Mouse (Mus musculus) liver, embryonic 13.5 days (tissue): ENCODE data around the gene Tac2. TPM values are rescaled to one million over a fixed set of nuclear protein-coding genes. Genes with fewer than 3 reads are reported as not detected.
A peak's percentile ranks its signal among the peaks of the same experiment; 100 is the strongest.

Experiments
- ATAC-seq: fragments of 200-750 bp; cut with Nextera tagmentation; 2 replicates; pipeline ENCODE4 v1.8.0; 2017; ENCODE audit warnings: low read depth, mild to moderate bottlenecking, moderate number of reproducible peaks, moderate library complexity
- DNase-seq: peaks from one replicate; pipeline ENCODE4 v3.0.0; 2022
- H3K27ac ChIP-seq: fragments of 300-500 bp; sonication (generic); 2 replicates; pipeline ENCODE4 v1.5.1; 2015; ENCODE audit warnings: moderate library complexity, mild to moderate bottlenecking, inconsistent platforms
- H3K27me3 ChIP-seq: fragments of 300-500 bp; sonication (generic); 2 replicates; pipeline ENCODE4 v1.6.1; 2015; ENCODE audit warnings: mild to moderate bottlenecking, inconsistent platforms
- H3K36me3 ChIP-seq: fragments of 300-500 bp; sonication (generic); 2 replicates; pipeline ENCODE4 v1.6.1; 2015; ENCODE audit warnings: mild to moderate bottlenecking, inconsistent platforms
- H3K4me1 ChIP-seq: fragments of 300-500 bp; sonication (generic); replicated peaks from 2 replicates; pipeline ENCODE4 v1.6.1; 2015; ENCODE audit warnings: inconsistent platforms
- H3K4me2 ChIP-seq: fragments of 300-500 bp; sonication (generic); 2 replicates; pipeline ENCODE4 v1.6.1; 2015; ENCODE audit warnings: inconsistent platforms, mild to moderate bottlenecking, moderate library complexity
- H3K4me3 ChIP-seq: fragments of 300-500 bp; sonication (generic); replicated peaks from 2 replicates; pipeline ENCODE4 v1.5.1; 2015; ENCODE audit warnings: mild to moderate bottlenecking, inconsistent platforms
- H3K9ac ChIP-seq: fragments of 300-500 bp; sonication (generic); 2 replicates; pipeline ENCODE4 v1.6.1; 2015; ENCODE audit warnings: mild to moderate bottlenecking, inconsistent platforms
- H3K9me3 ChIP-seq: fragments of 300-500 bp; sonication (generic); replicated peaks from 2 replicates; pipeline ENCODE4 v1.6.1; 2016; ENCODE audit warnings: inconsistent platforms
- WGBS: fragments of 180-500 bp; shearing (Covaris S2); methylation state at CpG from one replicate; pipeline ENCODE4 v1.1.7; 2015; ENCODE audit not compliant: insufficient replicate concordance; 5-methylcytosine and 5-hydroxymethylcytosine counted together
- polyA plus RNA-seq: library from polyadenylated mRNA; unstranded; fragments of >200 nt; fragmentation: Nextera tagmentation; extraction: Ambion mirVana; gene quantifications from 2 replicates; pipeline ENCODE4 v1.2.1, GENCODE M21; 2015

Gene Tac2
- polyA plus RNA-seq, 1 experiment from 2014 or later = 14.2 TPM

DNA sequence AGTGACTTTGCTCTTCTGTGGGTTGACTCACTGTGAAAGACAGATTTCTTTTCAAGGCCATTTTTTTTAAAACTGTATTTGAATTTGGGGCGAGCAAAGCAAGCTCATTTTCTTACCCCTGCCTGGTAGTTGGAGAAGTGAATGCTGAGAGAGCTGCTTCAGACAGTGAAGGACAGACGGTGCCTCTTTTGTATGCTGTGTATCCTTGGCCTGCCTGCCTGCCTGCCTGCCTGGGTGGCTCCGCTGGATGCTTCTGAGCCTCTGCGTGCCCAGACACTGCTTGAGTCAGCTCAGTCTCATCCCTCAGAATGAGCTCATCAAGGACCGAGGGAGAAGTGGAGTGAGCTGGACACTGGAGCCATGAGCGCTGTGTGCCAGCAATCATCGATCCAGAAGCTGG is 25.3 kb upstream of the Tac2 start:
- H3K4me3 ChIP-seq = no peak overlapping the region
- peaks cover 11% of the 10 kb centered on the region for H3K4me1 ChIP-seq
- DNase-seq (no peak), ATAC-seq (no peak)
- no peaks in the 10 kb centered on the region for H3K9me3 ChIP-seq
- H3K27me3 ChIP-seq = no peaks in the 10 kb centered on the region
- H3K27ac ChIP-seq = no peak overlapping the region
- H3K4me2 ChIP-seq = no peak overlapping the region
- H3K9ac ChIP-seq = no peak overlapping the region
- peaks cover 43% of the 10 kb centered on the region for H3K36me3 ChIP-seq
- 83% methylated on average over 7 of the region's 7 CpGs for WGBS

DNA sequence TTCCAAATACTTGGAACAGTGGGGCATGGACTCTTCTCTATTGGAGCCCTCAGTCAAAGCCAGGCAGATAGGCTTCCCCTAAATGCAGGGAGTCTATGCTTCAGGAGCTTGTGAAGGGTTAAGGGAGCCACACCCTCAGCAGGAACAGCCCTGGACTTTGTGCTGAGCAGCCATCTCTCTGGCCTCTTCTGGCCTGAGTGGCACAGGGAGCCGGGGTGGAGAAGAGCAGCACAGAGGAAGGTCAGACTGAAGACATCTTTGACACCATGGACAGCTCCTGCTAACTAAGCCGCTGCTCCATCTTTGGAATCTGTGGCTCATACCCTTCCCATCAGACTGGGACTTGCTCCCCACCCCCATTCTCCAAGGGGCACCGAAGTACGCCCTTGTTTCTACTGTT is 21.0 kb upstream of the Tac2 start:
- Histone ChIP-seq H3K9ac (no peak overlapping the region), H3K4me1 (0 out of 2 replicates have a peak, but pooled peaks cover 11% of the 10 kb centered on the region), H3K9me3 (no peaks in the 10 kb centered on the region), H3K27ac (no peak overlapping the region), H3K4me2 (no peak overlapping the region), H3K36me3 (peaks cover 10% of the 10 kb centered on the region), H3K4me3 (no peak overlapping the region), H3K27me3 (0 out of 2 replicates have a peak, but pooled peaks cover 4% of the 10 kb centered on the region)
- WGBS = 44% methylated on average over 4 of the region's 4 CpGs
- DNase-seq = no peak
- 0 out of 2 replicates have a peak, but pooled peaks have one; percentile 19 for ATAC-seq

DNA sequence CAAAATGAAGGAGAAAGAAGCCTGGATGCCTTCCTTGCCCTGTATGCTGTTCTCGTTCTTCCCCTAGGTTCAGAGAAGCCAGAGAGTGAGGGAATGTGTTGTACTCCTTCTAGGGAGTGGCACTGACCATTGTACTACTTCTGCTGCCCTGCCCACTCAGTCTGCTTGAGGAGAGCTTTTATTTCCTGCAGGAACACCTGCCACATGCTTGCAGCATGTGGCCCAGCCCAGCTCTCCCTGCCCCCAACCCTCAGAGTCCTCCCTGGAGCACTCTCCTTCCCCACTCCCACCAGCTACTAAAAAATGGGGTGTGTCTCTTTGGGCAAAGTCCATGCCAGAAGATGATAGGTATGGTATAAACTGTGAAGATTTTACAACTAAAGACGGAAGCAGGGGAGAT is 20.0 kb upstream of the Tac2 start:
- ATAC-seq = no peak
- H3K27ac ChIP-seq = no peak overlapping the region
- H3K36me3 ChIP-seq = peaks cover under 1% of the 10 kb centered on the region; the same call in 1 of the 2 replicates
- no peak overlapping the region for H3K4me2 ChIP-seq
- DNase-seq = no peak
- H3K4me3 ChIP-seq = no peak overlapping the region
- H3K4me1 ChIP-seq = 0 out of 2 replicates have a peak, but pooled peaks cover 11% of the 10 kb centered on the region
- H3K9me3 ChIP-seq = no peaks in the 10 kb centered on the region
- 0 out of 2 replicates have a peak, but pooled peaks cover 6% of the 10 kb centered on the region for H3K27me3 ChIP-seq
- no peak overlapping the region for H3K9ac ChIP-seq
- WGBS = 47% methylated on average over 2 of the region's 2 CpGs

DNA sequence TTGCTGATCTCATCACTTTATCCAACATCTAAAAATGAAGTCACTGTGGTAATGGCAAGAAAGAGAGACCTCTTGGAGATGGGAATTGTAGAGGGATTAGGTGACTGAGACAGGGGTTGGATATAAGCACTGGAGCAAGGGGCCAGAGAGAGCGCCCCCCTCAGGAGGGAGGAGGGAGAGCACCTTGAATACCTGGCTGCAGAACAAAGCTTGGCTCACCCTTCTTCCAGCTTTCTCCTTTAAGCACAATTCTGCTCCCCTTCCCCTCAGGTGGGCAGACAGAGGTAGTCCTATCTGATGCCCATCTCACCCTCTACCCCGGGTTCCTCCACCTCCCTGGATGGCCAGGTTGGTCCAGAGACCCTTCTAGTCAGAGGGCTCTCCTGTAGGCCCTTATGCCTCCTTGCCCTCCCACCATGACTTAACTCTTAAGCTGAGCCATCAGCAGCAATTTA is 19.5 kb upstream of the Tac2 start, which contains the start of gene Myo1a:
Gene Myo1a (plus strand): TSS at position 405 of the 455 bp plus-strand sequence.
- H3K4me2 ChIP-seq = no peak within 1 kb of the TSS
- 34% methylated on average over 2 of the region's 2 CpGs for WGBS
- no peaks in the 10 kb centered on the region for H3K9me3 ChIP-seq
- no peak within 1 kb of the TSS for H3K27ac ChIP-seq
- 0 out of 2 replicates have a peak, but pooled peaks cover 6% of the 10 kb centered on the region for H3K27me3 ChIP-seq
- no peaks in the 10 kb centered on the region for H3K36me3 ChIP-seq
- H3K9ac ChIP-seq = no peak within 1 kb of the TSS
- H3K4me3 ChIP-seq = no peak within 1 kb of the TSS
- DNase-seq = no peak
- H3K4me1 ChIP-seq = 0 out of 2 replicates have a peak, but pooled peaks cover 11% of the 10 kb centered on the region
- ATAC-seq = no peak

DNA sequence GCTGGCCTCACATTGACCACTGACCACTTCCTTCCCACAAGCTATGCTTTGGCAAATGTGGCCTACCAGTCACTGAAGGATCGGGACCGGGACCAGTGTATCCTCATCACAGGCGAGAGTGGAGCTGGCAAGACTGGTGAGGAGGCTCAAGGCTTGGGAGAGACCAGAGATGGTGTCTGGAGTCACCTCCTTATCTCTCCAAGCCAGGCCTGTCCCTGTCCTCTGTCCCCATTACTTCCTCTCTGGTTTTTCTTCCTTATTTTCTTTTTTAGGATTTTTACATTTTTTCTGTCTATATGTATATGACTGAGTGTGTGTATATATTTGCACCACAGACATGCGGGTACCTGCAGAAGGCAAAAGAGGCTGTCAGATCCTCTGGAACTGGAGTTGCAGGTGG is 18.5 kb upstream of the Tac2 start:
- Histone ChIP-seq H3K9me3 (no peaks in the 10 kb centered on the region), H3K27ac (no peak overlapping the region), H3K27me3 (0 out of 2 replicates have a peak, but pooled peaks cover 6% of the 10 kb centered on the region), H3K9ac (no peak overlapping the region), H3K4me1 (0 out of 2 replicates have a peak, but pooled peaks cover 11% of the 10 kb centered on the region), H3K4me2 (no peak overlapping the region), H3K4me3 (no peak overlapping the region), H3K36me3 (no peaks in the 10 kb centered on the region)
- 33% methylated on average over 4 of the region's 4 CpGs for WGBS
- DNase-seq (no peak), ATAC-seq (no peak)

DNA sequence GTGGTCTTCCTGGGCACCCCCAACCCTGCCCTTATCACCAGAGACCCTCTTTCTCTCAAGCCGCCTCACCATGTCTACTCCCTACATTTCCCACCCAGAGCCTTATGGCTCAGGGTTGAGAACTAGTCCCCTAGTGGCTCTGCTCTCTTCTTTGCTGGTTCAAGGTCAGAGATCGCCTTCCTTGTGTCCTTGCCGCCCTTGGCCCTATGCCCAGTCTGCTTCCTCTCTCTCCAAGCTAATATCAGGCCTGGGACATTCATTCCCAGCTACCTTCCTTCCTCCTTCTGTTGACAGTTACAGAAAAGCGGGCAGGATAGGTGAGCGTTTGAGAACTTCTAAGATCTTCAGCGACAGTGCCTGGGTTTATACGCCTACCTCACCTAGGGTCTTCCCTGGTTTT is 16.6 kb upstream of the Tac2 start:
- Histone ChIP-seq H3K27me3 (0 out of 2 replicates have a peak, but pooled peaks cover 6% of the 10 kb centered on the region), H3K9ac (no peak overlapping the region), H3K9me3 (no peaks in the 10 kb centered on the region), H3K4me2 (no peak overlapping the region), H3K4me3 (no peak overlapping the region), H3K36me3 (no peaks in the 10 kb centered on the region), H3K4me1 (0 out of 2 replicates have a peak, but pooled peaks cover 11% of the 10 kb centered on the region), H3K27ac (no peak overlapping the region)
- ATAC-seq (no peak), DNase-seq (no peak)
- WGBS = 65% methylated on average over 7 of the region's 7 CpGs

DNA sequence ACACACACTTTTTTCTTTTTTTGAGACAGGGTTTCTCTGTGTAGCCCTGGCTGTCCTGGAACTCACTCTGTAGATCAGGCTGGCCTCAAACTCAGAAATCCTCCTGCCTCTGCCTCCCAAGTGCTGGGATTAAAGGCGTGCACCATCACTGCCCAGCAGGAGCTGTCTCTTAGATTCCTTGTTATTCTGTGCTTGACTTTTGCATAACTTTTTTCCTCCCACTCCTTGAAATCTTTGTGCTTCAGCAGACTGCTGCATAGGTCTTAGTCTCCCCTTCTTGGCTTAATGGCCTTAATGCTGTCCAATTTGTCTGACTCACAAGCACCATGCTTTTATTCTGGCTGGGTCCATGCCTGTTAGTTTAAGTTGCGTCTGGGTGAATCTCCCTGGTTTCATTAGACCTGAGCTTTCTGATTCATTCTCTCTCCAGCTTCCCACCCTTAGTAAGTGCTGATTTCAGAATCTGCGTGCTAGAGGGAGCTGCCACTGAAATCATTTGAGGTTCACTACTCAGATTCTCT is 15.4 kb upstream of the Tac2 start:
- H3K9me3 ChIP-seq = no peaks in the 10 kb centered on the region
- H3K9ac ChIP-seq = no peak overlapping the region
- H3K4me2 ChIP-seq = no peak overlapping the region
- H3K27me3 ChIP-seq = 0 out of 2 replicates have a peak, but pooled peaks cover 6% of the 10 kb centered on the region
- ATAC-seq = no peak
- H3K27ac ChIP-seq = no peak overlapping the region
- DNase-seq = no peak
- no peak overlapping the region for H3K4me3 ChIP-seq
- 0 out of 2 replicates have a peak, but pooled peaks cover 11% of the 10 kb centered on the region for H3K4me1 ChIP-seq
- H3K36me3 ChIP-seq = no peaks in the 10 kb centered on the region
- 62% methylated on average over 3 of the region's 3 CpGs for WGBS

DNA sequence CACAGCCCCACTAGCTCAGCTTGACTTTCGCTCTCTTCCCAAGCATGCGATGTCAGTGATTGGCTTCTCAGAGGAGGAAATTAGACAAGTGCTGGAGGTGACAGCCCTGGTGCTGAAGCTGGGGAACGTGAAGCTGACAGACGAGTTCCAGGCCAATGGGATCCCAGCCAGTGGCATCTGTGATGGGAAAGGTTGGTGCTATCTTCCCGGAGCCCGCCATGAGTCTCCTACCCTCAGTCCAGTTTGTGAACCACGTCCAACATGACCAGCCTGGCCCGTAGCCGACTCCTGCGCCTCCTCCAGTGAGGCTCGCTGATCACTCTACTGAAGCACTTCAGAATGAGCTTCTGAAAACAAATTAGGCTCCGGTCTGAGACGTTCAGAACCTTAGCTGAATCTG is 13.9 kb upstream of the Tac2 start:
- Histone ChIP-seq H3K4me2 (no peak overlapping the region), H3K36me3 (no peaks in the 10 kb centered on the region), H3K9me3 (no peaks in the 10 kb centered on the region), H3K4me1 (0 out of 2 replicates have a peak, but pooled peaks cover 11% of the 10 kb centered on the region), H3K27ac (no peak overlapping the region), H3K9ac (no peak overlapping the region), H3K27me3 (peaks cover 6% of the 10 kb centered on the region; the same call in 1 of the 2 replicates), H3K4me3 (no peak overlapping the region)
- DNase-seq (no peak), ATAC-seq (no peak)
- WGBS = 72% methylated on average over 13 of the region's 13 CpGs

DNA sequence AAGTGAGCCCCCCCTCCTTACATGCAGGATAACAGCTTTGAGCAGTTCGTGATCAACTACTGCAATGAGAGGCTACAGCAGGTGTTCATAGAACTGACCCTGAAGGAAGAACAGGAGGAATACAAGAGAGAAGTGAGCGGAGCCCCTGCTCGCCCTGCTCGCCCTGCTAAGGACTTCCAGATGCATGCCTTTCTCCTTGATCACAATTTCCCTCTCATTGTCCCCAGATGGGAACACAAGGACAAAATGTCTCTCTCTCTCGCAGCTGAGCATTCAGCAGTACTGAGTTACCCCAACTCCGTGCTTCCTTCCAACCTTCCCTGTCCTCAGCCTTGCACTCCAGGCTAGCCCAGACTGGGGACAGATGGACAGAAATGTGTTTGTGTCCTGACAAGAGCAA is 11.5 kb upstream of the Tac2 start:
- no peak for ATAC-seq
- Histone ChIP-seq H3K4me1 (no peaks in the 10 kb centered on the region), H3K27me3 (peaks cover 8% of the 10 kb centered on the region; the same call in 1 of the 2 replicates), H3K27ac (no peak overlapping the region), H3K4me2 (no peak overlapping the region), H3K4me3 (no peak overlapping the region), H3K9me3 (no peaks in the 10 kb centered on the region), H3K36me3 (no peaks in the 10 kb centered on the region), H3K9ac (no peak overlapping the region)
- no peak for DNase-seq
- WGBS = 64% methylated on average over 6 of the region's 6 CpGs

DNA sequence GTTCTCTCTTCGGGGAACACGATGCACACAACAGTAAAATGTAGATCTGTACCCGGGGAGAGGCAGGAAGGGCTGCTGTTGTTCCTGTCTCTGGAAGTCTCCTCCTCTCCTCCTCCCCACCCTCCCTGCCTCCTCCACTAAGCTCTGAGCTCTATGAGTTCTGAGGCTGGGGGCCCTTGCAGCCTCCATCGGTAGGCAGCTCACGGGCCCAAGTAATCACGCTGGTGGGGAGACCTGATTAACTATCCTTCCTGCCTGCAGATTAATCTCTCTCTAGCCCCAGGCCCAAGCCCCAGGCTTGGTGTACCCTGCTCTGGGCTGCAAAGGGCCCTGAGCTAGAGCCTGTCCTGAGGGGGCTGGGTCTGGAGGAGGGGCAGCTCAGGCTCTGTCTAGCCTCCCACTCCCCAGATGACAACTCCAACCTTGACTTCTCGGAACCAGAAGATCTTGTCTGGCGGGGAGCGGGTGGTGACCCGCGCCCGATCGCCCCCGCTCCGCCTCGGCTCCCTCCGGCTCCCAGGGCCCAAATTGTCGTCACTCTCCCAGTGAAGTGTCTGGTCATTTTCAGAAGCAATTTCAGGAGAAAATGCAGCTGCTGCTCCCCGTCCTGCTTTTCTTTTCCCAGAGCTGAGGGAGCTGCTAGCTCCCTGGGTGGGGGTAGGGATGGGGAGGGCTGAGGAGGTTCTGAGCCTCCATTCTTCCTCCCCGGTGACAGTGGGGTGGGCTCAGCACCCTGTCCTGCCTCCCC is 2.4 kb upstream of the Tac2 start:
- Histone ChIP-seq H3K4me2 (no peak overlapping the region), H3K36me3 (no peaks in the 10 kb centered on the region), H3K4me1 (peaks cover 33% of the 10 kb centered on the region), H3K27ac (no peak overlapping the region), H3K27me3 (peaks cover 77% of the 10 kb centered on the region), H3K4me3 (no peak overlapping the region), H3K9me3 (no peaks in the 10 kb centered on the region), H3K9ac (no peak overlapping the region)
- DNase-seq = no peak
- ATAC-seq = no peak
- 31% methylated on average over 20 of the region's 20 CpGs for WGBS

DNA sequence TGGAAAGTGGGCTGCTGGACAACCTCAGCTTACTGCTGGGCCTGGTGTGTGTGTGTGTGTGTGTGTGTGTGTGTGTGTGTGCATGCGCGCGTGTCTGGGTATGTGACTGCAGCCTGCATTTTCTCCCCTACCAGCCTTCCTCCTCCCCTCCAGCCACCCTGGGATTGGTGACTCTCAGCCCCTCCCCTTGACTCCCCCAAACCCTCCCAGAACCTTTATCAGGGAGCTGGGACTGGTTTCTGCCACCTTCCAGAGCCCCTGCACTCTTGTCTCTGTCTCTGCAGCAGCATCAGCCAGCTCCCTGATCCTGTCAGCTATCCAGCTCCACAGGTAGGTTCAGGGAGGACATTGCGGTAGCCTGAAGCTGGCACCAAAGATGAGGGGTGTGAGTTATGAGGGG is 858 bp downstream of the Tac2 start:
- peak; percentile 71 for ATAC-seq
- peak overlapping the region; percentile 21; the same call in 1 of the 2 replicates for H3K4me3 ChIP-seq

More for the DNA sequence above, 858 bp downstream of the Tac2 start:
- H3K36me3 ChIP-seq = no peaks in the 10 kb centered on the region
- WGBS = 63% methylated on average over 4 of the region's 4 CpGs
- H3K27ac ChIP-seq = no peak overlapping the region
- no peaks in the 10 kb centered on the region for H3K9me3 ChIP-seq
- H3K27me3 ChIP-seq = peaks cover 65% of the 10 kb centered on the region
- no peak for DNase-seq
- peaks cover 64% of the 10 kb centered on the region for H3K4me1 ChIP-seq
- 0 out of 2 replicates have a peak overlapping the region, but pooled peaks have one; percentile 33 for H3K9ac ChIP-seq
- peak overlapping the region; percentile 43 for H3K4me2 ChIP-seq
